Mouse (Mus musculus): ENCODE results near the gene Mtus2.

Mtus2 gene

DNA sequence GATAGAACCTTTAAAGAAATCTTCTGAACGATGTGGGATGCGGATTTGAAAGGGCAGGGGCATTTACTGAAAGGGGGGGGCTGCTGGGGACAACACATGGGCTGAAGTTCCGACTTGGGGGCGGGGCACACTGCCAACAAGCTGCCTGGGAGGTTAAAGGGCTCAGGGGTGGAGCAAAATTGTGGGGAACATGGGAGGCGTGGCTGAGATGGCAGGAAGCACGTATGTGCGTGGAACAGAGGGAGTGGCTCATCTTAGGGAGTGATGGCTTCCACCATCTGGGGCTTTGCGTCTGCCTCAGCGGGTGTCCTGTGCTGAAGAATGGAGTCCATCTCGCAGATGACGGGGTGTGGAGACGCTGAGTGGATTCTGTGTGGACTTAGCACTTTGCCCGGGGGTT lies 70.9 kb downstream of the Mtus2 start:
- DNase-seq (ENCODE audit: extremely low read depth, low read depth) = no peak

DNA sequence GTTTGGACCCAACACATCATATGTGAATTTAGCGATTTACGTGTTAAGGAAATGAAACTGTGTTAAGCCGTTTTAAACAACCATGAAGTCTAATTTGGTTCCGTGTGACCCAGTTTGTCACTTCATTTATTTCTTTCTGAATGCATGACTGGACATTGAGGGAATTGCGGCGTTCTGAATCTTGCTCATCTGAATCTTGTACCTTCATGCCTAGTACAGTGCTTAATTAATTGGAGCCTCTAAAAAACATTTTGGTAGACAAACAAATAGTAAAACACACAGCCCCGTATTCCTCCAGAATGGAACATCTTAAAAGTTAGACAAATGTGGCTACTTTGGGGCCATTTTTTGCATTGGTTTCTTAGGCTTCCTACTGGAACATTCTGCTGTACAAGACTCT lies 84.5 kb downstream of the Mtus2 start:
- DNase-seq (ENCODE audit: extremely low read depth, low read depth) = no peak

DNA sequence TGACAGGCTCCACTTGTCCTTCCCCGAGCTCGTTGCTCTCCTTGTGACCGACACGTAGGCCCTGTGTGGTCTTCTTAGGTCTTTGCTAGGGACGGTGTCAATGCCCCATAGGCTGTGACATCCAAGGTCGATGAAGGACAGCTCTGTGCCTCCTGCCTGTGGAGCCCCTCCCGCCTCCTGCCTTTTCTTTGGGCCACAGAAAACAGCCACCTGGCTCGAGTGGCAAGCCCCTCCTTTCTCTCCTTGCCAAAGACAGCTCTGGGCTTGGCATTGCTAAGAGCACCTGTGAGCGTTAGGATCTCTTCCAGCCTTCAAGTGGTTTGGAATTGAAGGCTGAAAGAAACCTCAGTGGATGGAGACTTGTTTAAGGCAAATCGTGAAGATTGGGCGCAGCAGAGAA lies 91.1 kb downstream of the Mtus2 start:
- no peak for DNase-seq (ENCODE audit: extremely low read depth, low read depth)

DNA sequence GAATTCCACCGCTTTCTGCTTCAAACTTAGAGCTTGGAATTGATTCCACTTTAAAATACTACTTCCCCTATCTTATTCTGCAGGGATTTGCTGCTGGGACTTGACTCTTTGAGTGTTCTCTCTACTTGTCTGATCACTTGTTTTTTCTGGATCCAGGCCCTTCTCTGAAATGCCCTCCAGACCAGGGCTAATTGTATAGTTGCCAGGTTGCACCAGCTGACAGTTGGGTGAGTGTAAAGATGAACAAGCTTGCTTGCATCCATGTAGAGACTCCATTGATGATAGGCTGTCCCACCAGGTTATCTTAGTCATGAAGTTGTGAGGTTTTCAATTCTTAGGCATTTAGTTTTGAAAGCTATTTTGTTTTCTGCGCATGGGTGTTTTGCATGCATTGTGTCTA lies 92.2 kb downstream of the Mtus2 start:
- no peak for DNase-seq (ENCODE audit: extremely low read depth, low read depth)

DNA sequence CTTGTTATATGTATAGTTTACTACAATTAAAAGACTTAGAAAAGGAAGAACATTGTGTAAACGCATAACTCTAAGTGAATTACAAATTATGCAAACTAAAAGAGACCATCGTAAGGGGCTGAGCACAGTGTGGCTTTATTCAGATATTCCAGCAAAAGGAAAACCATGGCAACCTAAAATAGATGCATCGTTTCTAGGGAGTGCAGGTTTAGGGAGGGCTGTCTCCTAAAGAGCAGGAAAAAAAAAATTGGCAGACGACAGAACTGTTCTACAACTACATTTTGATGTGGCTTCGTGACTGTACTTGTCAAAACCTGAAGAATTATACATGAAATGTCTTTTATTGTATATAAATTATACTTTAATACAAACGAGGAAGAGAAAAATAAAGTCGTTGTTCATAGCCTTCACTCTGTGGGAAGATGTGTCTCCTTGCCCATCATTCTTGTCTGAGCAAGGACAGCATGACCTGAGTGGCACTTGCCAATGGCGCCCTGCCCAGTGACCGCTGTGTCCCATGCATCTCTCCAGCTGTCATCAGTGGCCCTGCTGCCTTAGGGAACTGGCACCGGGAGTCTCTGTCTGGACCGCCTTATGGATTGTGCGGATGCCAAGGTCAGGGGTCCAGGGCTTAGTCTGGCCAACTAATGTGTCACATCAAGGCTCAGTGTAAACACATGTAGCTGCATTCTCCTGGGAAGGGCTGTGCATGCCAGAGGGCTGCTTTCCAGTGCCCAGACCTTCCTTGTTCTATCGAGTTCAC lies 95.9 kb downstream of the Mtus2 start:
- no peak for DNase-seq (ENCODE audit: extremely low read depth, low read depth)

DNA sequence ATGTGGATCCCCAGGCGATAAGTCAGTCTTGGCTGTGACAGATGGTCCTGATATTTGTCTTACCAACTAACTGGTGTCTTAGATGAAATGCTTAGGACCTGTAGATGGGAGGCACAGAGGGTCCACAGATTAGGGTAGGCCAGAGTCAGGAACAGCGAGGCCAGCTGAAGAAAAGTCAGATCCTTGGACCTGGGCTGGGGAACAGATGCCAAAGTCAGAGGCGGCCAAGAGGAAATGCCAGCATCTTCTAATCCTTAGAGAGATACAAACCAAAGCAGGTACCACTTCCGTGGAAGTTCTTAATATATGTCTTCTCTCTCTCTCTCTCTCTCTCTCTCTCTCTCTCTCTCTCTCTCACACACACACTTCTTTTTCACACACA lies 96.5 kb downstream of the Mtus2 start:
- DNase-seq (ENCODE audit: extremely low read depth, low read depth) = no peak

DNA sequence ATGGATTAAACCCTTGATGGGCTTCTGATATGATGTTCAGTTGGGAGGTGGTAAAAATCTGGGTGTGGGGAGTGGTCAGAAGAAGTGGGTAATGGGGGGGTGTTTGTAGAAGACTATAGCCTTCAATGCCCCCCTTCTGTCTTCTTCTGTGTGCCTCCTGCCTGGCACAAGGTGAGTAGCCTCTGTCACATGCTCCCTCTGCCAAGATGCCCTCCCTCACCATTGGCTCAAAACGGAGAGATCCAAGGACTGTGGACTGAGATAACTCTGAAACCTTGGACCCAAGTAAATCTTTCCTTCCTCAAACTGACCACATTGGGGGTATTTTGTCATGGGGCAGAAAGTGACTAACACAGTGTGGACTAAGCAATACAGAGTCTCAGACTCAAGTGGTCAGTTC lies 99.7 kb downstream of the Mtus2 start:
- DNase-seq (ENCODE audit: extremely low read depth, low read depth) = no peak

DNA sequence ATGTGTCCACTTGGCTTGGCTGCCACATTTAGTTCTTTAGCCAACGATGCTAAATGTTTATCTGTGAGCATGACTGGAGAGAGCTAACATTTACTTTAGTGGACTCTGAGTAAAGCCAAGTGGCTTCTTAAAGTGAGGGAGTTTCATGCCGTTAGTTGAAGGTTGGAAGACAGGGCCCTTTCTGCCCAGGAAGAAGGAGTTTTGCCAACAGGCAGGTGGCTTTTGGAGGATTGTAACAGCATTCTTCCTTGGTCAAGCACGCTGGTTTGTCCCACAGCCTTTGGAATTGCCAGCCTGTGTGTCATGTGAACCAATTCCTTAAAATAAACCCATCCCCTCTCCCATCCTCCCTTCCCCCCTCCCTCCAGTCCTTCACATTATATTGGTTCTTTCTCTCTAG lies 100.3 kb downstream of the Mtus2 start:
- no peak for DNase-seq (ENCODE audit: extremely low read depth, low read depth)

DNA sequence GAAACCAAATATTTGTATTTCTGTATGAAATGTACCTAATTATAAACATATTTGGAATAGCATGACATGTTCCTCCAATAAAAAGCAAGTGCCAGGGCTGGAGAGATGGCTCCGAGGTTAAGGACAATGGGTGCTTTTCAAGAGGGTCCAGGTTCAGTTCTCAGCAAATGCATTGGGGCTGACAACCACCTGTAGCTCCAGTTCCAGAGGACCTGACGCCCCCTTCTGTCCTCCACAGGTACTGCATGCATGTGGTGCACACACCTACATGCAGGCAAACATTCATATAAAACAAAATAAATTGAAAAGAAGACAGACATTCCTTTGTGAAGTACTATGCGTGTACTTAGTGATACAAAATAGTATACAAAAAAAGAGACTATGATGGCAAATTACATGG lies 102.2 kb downstream of the Mtus2 start:
- DNase-seq (ENCODE audit: extremely low read depth, low read depth) = no peak

DNA sequence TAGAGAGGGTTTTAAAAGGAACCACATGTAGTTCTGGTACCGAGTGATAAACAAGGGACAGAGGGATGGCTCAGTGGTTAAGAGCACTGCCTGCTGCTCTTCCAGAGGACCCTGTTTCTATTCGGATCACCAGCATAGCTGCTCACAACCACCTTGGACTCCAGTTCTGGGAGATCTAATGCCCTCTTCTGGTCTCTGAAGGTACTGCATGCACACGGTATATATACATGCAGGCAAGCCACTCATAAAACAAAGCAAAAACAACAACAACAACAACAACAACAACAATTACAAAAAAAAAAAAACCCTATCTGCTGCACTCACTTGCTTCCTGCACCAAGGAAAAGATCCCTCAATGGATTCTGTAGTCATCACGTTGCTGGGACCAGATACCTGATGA lies 104.7 kb downstream of the Mtus2 start:
- DNase-seq (ENCODE audit: extremely low read depth, low read depth) = no peak

DNA sequence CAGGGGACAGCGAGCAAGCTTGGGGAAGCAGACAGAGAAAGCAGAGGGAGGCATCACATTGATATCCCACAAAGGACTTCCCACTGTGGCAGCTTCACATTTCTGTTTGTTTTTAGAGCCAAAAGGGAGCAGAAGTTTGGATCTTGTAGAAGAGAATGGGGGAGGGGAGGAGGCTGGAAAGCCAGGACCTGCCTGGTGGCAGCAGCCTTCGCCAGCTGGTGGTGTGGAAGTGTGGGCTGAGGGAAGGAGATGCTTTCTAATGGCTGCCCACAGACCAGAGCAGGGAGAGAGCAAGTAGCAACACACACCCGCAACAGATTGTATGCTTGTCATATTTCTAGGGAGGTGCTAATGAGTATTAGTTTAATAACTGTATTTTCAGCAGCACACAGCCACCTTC lies 106.6 kb downstream of the Mtus2 start:
- no peak for DNase-seq (ENCODE audit: extremely low read depth, low read depth)

DNA sequence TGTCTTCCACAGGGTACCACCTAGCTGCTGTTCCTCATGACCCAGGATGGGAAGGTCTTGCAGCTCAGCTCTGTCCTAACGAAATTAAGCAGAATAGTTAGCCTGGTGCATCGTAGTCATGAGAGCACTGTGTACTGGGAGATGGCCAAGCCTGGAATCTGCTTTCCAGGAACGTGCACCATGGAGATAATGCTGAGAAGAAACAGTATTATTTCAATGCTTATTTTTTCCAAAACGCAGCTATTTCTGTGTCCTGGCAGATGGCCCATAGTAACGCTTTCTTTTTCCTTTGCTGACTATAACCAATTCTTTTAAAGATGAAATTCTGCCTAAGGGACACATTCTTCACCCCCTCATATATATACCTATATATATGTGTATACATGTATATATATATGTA lies 108.1 kb downstream of the Mtus2 start:
- no peak for DNase-seq (ENCODE audit: extremely low read depth, low read depth)

DNA sequence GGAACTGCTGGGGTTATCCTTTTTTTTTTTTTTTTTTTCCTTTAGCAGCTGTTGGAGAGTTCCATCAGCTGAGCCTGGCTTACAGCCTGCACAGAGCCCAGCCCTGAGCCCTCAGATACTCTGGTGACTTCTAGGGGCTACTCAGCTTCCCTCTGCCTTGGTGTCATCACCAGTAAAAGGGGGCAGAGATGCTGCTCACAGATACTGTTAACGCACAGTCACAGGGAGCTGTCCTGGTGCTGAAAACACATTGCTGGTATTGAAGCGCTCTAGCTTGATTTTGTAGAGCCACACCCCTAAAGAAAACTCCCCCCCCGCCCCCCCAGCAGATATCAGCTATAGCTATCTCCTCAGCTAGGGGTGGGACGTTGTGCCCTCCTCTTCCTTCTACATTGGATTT lies 112.8 kb downstream of the Mtus2 start:
- no peak for DNase-seq (ENCODE audit: extremely low read depth, low read depth)

DNA sequence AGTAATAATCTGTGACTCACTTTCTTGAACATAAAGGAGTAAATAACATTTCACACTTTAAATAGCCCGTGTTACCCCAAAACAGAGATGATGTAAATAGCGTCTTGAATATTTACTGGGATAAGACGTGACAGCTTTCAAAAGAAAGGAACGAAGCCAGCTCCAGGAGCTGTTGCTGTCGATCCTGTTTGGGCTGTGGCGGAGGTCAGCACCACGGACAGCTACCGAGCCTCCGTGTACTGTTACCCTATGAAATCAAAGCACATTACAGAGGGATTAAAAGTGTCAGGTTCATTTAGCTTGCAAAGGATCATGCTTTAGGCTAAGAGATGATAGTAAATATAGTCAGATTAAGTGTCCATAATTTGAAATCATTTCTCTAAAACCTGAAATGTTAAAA lies 114.7 kb downstream of the Mtus2 start:
- no peak for DNase-seq (ENCODE audit: extremely low read depth, low read depth)

DNA sequence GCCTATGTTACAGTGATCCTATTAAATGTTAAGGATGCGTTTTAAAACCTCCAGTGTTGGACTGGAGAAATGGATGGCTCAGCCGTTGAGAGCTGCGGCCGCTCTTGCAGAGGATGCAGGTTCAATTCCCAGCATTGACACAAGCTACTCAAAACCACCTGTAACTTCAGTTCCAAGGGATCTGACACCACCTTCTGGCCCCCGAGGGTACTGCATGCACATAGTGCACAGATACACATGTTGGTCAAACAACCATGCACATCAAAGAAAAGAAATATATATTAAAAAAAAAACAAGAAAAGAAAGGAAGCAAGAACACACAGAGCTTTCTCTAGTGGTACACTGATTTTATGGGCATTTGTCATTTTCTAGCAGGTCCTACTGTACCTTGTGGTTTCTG lies 116.3 kb downstream of the Mtus2 start:
- no peak for DNase-seq (ENCODE audit: extremely low read depth, low read depth)

DNA sequence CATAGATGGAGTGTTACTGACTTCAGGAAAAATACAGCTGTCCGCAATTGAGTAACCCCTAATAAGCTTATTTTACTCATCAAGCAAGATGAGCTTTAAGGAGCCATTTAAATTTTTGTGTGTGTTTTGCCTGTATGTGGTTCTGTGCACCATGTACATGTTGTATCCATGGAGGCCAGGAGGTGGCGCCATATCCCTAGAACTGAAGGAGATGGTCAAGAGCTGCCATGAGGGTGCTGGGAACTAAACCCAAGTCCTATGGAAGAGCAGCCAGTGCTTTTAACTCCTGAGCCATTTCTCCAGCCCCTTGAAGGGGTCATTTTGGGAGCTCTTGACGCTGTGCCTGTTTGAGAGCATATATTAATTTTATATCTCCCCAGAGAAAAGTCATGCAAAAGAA lies 122.6 kb downstream of the Mtus2 start:
- DNase-seq (ENCODE audit: extremely low read depth, low read depth) = no peak

DNA sequence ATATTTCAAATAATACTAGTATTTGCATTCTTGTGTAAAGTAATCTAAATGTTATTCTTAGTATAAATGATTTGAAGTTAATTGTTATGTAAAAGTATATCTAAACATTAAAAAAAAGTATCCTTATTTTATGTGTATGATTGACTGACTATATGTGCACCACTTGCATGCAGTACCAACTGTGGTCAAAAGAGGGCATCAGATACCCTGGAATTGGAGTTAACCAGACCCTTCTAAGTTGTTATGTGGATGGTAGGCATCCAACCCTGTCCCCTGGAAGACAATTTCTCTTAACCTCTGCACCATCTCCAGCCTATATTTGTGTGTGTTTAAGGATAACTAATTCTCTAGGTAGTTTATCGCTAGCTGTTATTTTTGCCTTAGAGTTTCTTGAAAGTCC lies 126.4 kb downstream of the Mtus2 start:
- DNase-seq (ENCODE audit: extremely low read depth, low read depth) = no peak

DNA sequence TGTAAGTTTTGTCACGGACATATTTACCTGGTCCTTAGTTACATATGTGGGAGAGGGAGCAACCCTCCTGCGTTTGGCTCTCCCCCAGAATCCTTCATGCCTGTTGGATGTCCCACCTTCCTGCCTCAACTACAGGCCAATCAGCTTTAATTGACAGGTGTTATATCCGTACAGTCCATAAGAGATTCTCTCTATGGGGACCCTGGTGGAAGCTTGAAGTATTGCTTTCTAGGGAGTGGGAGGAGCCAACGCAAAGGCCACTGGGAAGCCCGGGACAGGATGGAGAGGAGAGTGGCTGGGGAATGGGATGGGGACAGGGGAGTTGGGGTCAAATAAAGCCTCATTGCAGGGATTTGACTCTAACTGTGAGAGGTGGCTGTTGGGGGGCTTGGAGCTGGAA lies 127.6 kb downstream of the Mtus2 start:
- DNase-seq (ENCODE audit: extremely low read depth, low read depth) = no peak

DNA sequence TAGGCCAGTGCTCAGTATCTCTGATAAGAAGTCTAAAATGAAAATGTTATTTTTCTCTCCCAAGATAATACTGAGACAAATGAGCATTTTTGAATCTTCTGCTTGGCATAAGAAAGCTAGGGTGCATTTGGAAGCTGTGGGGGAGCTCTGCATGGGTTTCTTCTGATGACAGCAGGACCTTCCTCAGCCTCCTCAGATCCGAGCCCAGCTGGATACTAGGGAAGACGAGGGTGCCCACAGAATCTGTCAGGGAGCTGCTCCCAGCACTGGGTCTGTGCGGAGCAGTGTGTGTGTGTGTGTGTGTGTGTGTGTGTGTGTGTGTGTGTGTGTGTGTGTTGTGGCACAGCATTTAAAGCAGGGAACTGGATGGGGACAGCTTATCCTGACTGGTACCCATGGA lies 130.7 kb downstream of the Mtus2 start:
- DNase-seq (ENCODE audit: extremely low read depth, low read depth) = no peak

DNA sequence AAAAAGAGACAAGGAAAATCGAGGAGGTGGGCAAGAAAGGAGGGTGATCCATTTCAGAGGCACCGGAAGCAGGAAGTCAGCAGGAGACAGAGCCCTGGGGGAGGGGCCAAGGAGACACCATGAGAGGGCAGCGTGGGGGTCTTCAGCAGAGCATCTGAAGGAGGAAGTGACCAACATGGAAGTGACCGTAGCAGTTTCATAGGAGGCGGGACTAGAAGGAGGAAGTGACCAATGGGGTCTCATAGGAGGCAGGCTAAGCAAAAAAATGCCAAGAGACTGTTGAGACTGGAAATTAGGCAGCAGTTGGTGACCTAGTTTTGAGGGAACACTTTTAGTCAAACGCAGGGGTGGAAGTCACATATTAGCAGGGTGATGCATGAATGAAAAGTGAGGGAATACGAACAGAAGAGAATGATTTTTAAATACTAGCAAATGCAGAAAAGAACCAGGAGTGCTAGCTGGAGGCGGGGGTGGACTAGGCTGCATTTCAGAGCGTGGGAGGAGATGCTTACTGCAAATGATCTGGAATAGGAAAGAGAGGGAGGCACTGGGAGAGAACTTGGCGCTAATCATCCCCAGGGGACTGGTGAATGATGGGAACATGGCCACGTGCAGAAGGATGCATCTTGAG lies 133.2 kb downstream of the Mtus2 start:
- DNase-seq (ENCODE audit: extremely low read depth, low read depth) = no peak

DNA sequence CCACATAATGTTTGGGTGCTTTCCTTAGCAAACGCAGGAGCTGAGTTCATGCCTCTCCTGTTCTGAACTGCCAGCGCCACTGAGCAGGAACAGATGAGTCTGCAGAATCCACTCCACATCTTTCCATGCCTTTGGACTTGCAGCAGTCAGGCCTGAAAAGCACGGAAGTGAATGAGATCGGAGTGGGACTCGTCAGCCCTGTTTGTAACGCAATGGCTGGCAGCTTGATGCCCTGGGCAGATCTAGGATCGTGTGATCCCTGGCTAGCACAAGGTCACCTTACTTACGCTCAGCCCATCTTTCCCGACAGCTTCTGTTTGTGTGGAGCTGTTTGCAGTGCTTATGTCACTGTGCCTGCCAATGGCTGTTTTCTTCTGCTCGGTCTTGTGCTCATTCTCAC lies 137.5 kb downstream of the Mtus2 start:
- no peak for DNase-seq (ENCODE audit: extremely low read depth, low read depth)

DNA sequence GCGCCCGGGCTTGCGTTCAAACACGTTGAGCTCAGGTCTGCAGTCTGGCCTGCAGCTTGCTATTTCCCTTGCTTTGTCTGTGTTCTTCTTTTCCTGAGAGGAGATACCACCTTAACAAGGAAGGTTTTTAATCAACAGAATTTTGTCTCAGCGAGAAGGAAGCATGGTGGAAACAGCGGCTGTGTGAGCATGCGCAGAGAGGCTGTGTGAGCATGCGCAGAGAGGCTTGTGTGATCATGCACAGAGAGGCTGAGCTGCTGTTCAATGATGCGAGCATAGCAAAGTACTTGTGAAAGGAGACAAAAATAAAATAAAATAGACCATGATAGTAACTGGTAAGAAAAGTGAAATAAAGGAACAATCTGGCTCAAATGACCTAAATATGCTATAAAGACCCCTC lies 142.2 kb downstream of the Mtus2 start:
- no peak for DNase-seq (ENCODE audit: extremely low read depth, low read depth)

DNA sequence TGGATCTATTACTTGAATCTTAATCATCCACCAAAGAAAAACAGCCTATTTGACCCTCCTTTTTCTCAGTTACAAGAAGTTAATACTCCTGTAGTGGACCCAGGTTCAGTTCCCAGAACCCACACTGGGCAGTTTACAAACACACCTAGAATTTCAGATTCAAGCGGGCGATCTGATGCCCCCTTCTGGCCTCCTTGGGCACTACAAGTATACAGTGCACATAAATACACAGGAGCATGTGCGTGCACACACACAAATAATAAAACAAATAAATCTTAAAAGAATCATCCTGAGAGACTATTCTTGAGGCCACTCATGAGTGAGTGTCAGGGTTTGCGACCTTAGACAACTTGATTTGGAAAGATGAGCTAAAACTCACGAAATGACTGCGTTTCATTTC lies 150.2 kb downstream of the Mtus2 start:
- no peak for DNase-seq (ENCODE audit: extremely low read depth, low read depth)

DNA sequence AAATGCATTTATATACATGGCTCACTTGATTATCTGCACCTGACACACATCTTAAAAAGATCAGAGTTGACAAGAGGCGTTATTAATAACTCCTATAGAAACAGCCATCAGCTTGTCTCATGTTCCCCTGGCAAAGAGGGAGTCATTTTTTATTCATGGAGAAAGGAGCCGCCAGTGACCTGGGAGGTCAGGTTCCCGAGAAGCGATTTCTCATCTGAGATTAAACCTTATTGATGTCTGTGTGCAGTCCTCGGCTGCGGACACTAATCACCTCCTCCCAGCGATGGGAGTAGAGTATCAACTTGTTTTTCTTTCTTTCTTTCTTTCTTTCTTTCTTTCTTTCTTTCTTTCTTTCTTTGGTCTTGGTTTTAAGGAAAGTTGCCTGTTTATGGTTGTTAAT lies 150.8 kb downstream of the Mtus2 start:
- DNase-seq (ENCODE audit: extremely low read depth, low read depth) = no peak
